Mouse (Mus musculus) liver (tissue): Measurements from ENCODE around the gene Cdh16.
A peak's percentile ranks its signal among the peaks of the same experiment; 100 is the strongest.
"Not testable (repeated sequence)": the region's sequence is repeated elsewhere in the genome, so short reads cannot be mapped to it uniquely, and the experiment has no call there.

Source experiments
- DNase-seq: peaks from one replicate; pipeline ENCODE4 v3.0.0-alpha.2; 2020; ENCODE audit warnings: mixed read lengths

Cdh16 gene

DNA sequence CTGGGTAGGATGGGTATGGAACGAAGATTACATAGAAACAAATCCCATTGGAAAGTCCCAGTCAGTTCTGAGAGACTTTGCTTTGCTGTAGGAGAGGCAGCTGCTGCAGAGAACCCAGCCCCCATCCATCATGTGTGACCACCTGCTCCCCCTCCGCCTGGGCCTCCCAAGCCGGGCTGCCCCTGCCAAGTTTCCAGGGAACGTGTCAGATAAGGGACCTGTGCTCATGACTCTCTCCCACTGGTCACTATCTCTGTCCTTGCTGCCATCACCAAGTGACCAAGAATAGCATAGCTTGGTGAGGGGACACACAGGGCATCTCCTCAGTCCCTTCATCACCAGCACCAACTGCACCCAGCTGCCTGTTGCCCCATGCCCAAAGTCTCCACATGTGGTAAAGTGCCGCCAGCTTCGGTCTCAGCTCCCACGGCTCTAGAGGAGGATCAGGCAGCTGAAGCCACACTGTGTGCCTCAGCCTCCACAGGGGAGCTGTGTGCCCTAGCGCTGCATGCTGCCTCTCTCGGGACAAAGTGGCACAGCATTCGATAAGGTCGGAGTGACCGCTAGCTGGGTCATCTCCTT, 13.9 kb downstream of the Cdh16 start:
- no peak for DNase-seq

DNA sequence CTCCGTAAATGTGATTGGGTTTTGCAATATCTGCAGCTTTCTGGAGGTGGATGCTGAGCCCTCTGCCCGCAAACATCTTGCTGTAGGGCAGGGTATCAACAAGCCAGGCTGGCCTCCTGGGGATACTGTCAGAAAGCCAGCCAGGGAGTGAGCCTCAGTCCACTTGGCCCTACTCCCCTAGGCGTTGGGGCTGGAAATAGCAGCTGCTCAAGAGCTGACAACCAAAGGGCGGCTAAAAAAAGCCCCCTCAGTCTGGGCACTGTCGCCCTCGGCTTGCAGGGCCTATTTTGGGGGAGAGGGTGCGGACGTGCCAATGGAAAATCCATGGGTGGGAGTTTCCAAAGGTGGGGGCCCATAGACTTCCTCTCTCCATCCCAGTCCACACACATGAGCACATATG, 15.0 kb downstream of the Cdh16 start:
- no peak for DNase-seq

DNA sequence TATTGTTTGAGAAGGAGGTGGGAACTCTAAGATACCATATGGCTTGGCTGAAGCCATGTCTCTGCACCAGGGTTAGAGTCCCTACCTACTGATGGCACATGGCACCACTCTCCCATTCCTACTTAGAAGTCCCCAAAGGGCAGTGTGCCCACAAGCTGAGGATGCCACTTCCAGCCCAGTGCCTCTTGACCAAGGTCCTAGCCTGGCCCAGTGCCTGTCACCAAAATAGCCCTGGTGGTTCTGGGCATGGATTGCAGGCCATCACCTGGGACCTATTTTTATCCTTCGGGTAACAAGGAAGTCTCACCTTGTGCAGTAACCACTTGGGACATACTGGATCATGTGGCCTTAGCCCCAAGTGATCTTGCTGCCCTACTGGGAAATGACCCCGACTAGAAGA, 16.3 kb downstream of the Cdh16 start:
- no peak for DNase-seq

DNA sequence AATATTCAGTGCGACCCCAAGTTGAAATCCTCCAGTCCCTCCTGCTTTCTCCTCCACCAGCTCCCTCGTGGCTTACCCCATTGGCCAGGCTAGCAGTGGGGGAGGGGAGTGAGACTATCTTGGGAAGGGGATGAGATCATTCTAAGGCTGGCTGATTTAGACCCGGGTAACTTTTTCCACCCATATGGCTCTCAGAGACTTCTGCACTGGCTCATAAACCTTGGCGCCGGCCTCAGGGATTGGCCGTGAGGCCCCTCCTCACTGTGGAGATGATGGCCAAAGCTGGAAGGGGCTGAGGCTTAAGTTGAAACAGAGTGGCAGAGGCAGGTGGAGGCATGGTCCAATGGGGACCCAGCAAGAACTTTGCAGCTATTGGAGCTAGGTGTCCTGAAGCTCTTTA, 17.9 kb downstream of the Cdh16 start:
- DNase-seq: no peak

DNA sequence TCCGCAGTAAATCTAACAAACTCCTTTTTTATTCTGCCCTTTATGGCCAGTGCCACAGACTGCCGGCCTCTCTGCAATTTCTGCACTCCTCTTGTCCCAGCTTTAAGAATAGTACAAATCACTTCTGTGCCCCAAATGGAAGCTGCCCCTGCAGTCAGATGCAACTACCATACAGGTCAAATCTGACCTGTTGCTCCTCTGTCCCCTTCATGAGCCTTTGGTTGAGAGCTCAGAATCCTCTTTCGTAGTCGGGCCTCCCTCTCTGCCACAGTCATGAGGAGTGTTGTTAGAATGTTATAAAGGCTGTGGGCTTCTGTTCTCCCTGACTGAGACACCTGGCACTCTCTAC, 21.0 kb downstream of the Cdh16 start:
- DNase-seq: no peak

DNA sequence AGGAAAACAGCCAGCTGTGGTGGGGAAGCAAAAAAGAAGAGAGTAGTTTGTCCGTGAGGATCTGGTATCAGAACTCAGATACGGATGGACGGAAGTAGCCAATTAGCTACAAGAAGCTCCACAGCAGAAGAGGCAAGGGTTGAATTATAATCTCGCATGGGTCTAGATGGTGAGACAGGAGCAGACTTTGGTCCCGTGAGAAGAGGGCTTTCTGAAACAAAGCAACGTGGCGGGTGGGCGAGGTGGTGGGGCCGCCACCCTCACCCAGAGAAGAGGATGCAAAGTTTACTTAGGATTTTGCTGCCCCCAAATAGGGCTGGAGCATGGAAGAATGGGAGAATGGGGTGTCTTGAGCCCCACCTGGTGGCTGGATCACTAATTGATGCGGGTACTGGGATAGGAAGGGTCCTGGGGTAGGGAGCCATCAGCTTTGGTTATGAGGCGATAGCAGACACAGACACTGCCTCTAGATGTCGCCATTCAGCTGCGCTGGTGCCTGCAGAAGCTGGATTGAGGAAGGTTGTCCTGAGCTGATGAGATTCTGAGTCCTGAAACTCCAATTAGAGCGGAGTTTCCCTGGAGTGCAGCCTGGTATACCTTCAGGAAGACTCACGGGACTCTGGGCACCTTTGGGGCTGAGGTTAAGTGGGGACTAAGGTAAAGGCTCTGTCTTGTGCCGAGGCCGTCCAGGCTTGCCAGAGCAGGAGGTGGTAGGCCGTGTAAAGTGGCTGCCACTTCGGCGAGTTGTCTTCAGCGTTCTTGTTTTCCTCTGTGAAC, 21.5 kb downstream of the Cdh16 start:
- DNase-seq: peak; percentile 80

DNA sequence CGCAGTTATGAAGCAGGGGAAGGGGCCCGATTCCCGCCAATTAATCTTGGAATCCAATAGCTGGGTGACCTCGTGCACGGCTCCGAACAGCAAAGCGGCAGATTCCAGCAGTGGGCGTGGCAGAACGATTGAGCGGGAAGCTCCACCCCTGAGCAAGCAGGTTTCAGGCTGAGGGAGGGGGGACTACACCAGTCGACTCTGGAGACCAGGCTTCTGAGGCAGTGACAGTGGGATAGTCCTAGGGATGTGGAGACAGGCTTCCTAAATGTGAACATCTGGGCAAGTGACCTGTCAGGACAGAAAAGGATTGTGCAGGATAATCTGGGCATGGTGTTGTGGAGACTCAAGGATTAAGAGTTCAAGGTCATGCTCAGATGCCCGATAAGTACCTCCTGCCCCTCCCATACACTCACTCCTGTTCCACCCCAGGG, 22.2 kb downstream of the Cdh16 start:
- DNase-seq: no peak

DNA sequence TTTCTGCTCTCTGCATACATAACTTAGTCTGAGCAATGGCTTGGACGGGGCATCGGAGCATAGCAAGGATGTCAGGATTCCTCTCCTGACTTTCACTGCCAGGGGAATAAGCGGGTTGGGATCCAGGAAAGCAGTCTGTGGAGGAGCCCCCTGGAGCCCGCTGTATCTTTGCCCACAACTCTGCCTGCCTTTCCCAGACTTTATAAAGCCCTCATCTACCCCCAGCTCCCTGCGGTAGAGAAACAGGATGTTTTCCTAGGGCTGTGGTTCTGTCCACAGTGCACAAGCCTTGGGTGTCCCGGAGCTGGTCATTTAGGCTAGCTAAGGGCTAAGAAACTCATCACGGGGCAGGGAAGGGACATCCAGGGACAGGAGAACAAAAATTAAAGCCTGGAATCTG, 22.8 kb downstream of the Cdh16 start:
- no peak for DNase-seq

DNA sequence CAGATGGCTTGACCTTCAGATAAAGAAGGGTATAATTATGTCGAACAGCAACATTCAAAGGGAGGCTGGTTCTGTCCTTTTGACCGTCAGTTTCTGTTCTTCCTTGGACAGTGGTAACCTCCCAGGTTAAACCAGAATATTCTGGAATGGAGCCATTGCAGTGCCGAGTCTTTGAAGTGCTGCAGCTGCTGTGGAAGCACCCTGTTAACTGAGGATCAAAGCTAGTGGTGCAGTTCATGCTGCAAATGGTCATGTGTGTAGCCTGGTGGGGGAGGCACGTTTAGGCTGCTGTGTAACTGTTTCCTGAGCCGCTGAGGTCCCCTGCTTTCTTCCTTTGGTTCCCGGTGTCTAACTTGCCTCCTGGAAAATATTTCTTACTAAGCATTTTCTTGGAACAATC, 25.7 kb downstream of the Cdh16 start:
- no peak for DNase-seq

DNA sequence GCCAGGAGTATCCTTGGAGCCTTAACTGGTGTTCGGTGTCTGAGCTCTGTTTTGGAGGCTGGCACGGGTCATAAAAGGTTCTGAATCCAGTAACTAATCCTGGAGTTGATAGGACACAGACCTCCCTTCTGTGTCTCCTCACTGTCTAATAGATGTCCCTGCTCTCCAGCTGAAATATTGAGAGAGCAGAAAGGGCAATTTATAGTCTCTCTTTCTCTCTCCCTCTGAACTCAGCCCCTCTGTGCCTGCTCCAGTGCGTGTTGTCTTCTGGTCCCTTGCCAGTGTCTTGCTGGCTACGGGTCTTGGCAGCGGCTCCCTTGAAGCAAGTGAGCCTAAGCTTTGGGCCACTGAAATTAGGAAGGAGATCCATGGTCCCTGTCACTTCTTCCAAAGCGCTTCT, 26.5 kb downstream of the Cdh16 start:
- DNase-seq: no peak

DNA sequence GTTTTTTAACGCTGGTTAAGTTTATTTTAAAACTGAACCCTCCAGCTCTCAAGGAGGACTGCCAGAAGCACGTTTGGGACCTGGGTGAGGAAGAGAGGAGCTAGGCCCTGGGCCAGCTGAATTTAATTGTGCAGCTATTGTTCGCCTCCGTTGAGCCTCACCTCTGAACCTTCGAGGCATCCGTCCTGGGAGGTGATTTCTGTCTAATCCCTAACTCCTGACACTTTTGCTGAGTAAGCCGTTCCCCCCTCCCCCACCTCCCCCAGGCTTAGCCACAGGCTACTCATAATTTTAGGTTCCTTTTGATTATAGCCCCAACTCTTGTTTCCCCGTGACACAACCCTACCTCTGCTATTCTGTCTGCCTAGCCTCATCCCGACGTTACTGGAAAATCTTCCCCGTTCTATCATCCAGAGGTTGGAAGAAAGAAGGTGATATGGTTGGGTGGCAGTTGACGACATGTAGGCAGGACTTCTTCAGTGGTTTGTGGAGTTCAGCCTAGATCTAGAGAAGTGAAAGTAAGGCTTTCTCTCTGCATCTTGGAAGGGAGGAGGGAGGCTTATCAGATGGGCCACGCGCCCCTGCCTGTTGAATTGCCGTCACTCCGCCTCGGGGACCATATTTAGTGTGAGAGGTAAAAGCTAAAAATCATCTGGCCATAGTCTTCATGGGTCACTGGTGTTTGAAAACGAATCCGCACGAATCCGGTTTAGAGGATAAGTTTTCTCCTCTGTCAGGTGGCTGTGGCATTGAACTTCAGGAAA, 28.2 kb downstream of the Cdh16 start:
- no peak for DNase-seq

DNA sequence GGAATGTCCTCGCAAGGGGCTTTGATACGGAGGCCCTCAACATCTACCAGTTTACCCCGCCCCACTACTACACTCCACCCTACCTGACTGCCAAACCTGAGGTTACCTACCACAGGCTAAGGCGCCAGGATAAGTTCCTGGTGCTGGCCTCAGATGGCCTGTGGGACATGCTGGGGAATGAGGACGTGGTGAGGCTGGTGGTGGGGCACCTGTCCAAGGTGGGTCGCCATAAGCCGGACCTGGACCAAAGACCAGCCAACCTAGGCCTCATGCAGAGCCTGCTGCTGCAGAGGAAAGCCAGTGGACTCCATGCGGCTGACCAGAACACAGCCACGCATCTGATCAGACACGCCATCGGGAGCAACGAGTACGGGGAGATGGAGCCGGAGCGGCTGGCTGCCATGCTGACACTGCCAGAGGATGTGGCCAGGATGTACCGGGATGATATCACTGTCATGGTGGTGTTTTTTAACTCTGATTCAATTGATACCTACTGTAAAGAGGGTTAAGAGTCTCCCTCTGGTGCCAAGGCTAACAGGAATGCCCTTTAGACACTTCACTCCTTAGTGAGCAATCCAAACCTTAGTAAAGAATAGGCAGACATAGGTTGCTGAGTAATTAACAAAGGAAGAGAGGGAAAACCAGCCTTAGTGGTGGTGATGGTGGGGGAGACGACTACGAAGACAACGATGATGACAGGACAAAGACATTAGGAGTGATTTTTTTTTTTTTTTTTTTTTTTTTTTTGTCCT, 29.4 kb downstream of the Cdh16 start:
- no peak for DNase-seq

DNA sequence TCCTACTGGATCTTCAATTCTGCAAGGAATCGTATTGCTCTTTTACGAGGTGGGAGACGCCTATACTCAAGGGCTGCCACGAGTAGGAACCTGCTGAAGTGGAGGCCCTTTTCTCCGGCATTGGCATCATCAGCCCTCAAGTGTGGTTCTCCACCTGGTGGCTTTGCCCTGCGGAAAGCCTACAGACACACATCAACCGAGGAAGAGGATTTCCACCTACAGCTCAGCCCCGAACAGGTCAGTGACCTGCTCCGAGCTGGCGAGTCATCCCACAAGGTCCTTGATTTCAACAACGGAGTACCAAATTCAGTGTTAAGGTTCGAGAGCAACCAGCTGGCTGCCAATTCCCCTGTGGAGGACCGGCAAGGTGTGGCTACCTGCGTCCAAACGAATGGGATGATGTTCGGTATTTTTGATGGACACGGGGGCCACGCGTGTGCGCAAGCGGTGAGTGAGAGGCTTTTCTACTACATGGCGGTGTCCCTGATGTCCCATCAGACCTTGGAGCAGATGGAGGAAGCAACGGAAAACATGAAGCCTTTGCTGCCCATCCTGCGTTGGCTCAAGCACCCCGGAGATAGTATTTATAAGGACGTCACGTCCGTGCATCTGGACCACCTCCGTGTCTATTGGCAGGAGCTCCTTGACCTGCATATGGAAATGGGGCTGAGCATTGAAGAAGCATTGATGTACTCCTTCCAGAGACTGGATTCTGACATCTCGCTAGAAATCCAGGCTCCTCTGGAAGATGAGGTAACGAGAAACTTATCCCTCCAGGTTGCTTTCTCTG, 30.5 kb downstream of the Cdh16 start:
- DNase-seq: no peak

DNA sequence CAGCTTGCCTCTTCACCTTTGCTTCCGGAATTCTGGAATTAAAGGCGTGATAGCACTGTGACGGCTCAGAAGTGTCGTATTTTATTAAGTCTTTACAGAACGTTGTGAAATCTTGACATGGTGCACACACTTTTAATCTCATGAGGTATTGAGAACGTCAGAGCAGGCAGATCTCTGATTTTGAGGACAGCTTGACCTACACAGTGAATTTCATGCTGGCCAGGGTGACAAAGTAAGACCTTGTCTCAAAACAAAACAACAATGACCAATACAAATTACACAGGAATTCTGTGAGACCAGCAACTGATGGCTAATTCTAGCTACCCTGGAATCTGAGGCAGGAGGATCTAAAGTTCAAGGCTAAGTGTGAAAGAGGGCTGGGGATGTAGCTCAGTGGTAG, 31.6 kb downstream of the Cdh16 start:
- no peak for DNase-seq

DNA sequence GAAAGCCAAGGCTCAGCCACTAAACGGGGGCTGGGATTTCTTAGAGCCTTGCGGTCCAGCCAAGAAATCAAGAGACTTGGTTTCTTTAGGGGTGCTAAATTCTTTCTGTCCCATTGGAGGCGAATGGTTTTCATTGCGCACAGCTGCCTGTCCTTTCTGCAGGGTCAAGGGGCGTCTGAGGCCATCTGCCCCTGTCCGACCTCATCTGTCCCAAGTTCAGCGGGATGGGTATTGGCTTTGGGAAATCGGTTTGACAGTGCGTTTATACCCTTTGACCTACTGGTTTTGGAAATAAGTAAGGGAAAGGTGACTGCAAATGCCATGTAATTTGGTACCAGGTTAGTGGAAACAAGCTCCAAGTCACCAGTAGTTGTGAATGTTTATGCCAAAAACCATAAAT, 32.3 kb downstream of the Cdh16 start:
- DNase-seq: no peak

DNA sequence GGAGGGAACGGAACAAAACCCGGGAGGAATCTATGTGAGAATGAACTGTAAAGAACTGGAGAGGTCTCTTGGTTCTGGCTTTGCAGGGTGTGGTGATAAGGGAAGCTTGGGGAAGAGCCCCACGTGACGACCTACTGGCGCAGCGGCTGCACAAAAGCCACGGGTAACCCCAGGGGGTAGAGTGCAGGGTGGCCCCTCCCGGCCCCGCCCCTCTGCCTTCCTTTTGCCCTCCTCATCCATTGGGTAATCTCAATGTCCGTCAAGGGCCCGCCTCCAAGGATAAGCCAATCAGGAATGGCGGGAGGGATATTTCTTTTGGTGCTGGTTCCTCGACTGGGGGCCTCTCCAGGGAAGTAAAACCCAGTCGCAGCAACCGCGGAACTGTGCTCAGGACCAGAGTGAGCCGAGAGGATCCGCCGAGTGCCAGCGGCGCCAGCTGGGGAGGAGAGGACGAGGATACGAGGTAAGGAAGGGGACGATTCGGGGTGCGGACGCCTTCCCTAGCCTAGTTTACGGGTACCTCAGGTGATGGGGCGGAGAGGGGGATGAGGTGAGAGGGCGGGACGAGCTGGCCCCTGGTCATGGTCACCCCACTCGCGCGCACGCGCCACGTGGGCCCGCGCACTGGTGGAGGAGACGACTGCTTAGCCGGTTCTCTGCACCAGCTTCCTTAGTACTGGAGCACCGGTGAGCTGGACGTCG, 32.9 kb downstream of the Cdh16 start, which contains the start of gene Pdp2:
TSS of gene Pdp2 (plus strand) at position 319 of the 702 bp plus-strand sequence.
- DNase-seq: peak; percentile 93

DNA sequence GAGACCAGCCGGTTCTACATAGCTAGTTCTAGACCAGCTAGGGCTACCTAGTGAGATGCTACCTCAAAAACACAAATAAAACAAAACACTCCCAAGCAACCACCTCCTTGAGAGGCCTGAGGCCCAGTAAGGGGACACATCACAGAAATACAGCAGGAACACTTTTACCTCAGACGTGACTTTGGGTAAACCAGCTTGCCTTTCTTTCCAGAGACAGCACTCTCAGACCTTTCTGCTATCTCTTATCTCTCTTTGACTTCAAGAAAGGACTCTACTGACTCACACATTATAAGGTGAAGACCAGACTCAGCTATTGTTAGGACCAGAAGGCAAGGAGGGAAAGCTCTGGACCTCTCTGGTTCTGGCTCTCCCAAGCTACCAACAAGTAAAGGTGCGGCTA, 33.9 kb downstream of the Cdh16 start:
- no peak for DNase-seq

DNA sequence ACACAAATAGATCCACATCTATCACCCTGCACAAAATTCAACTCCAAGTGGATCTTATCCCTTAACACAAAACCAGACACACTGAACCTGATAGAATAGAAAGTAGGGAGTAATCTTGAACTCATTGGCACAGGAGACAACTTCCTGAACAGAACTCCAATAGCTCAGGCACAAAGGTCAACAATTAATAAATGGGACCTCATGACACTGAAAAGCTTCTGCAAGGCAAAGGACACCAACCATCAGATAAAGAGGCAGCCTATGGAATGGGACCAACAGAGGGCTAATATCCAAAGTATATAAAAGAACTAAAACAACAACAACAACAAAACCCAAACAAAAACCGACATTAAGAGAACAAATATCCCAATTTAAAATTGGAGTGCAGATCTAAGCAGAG, 39.7 kb downstream of the Cdh16 start:
- DNase-seq: no peak

DNA sequence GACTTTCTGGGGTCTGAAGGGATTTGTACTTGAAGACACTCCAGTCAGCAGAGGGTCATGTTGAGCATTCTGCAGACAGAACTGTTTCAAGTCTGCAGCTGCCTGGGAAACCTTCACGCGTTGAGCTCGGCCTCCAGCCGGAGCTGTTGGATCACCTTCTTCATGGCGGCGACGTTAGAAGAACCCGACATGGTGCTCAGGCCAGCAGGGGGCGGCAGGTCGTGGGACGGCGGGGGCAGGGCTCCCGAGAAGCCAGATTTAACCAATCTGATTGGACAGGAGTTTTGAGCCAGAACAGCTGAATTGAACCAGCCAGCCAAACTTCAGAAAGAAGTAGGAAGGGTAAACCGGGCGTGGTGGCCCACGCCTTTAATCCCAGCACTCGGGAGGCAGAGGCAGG, 46.6 kb downstream of the Cdh16 start:
- DNase-seq: not testable (repeated sequence)

DNA sequence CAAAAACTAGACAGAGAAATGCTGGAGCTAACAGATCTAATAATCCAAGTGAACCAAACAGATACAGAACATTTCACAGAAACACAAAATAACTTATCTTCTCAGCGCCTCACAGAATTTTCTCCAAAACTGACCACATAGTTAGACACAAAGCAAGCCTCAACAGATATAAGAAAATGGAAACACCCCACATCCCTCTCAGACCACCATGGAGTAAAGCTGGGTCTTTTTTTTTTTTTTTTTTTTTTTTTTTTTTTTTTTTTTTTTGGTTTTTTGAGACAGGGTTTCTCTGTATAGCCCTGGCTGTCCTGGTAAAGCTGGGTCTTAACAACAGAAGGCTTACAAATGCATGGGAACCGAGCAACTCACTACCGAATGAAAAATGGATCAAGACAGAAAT, 47.4 kb downstream of the Cdh16 start:
- no peak for DNase-seq

DNA sequence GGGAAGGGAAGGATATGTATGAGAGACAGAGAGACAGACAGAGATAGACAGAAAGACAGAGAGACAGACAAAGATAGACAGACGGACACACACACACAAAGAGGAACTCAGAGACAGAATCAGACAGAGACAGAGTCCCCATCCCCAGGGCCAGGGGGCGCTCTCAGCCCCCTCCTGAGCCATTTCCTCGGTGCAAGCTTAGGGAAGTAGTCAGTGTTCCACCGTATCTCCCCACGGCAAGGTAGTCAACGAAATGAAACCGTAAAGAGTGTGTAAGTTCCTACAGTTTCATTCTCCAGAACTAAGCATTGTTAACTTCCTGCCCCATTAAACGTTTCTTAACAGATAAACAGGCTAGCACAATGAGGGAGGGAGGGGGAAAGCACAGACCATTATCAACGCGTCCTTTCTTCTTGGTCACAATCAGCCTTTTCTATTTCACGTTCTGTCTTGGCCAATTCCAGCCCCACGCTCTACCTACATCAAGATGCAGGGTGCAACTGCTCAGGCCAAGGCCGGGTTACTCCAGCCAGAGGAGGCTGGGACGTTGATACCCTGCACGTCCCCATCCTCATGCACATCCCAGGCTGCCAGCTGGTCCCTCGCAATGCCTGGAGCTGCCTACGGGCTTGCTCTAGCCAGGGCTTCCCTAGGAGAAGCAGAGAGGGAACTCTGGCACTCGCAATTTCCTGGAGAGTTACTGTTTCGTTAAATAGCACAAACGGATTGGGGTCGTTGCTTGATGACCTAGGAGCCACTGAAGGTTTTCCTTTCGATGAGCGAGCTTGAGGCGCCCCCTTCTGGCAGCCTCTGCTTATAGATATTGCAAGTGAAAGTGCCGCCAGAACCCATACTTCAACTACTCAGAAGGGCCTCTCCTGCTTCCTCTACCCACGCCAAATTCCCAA, 53.5 kb downstream of the Cdh16 start:
- peak; percentile 87 for DNase-seq
